Mouse (Mus musculus): ENCODE measurements around the gene L3mbtl3. TPM values are rescaled to one million over a fixed set of nuclear protein-coding genes. Genes with fewer than 3 reads are reported as not detected.

Gene L3mbtl3
- polyA plus RNA-seq, 1 experiment from 2014 or later = 35.3 TPM

GRCm38 (mm10) chr10:26297626-26298025 lies 78.1 kb downstream of the L3mbtl3 start:
- no peaks in the 10 kb centered on the region for H3K9me3 ChIP-seq (ENCODE audit: control insufficient read depth, low read length)
- H3K4me1 ChIP-seq (ENCODE audit: control insufficient read depth, insufficient read depth, low read length) = no peaks in the 10 kb centered on the region
- H3K4me2 ChIP-seq (ENCODE audit: low read length) = no peak overlapping the region
- ATAC-seq (ENCODE audit: low FRiP score, low TSS enrichment) = no peak
- no peak overlapping the region for H3K27ac ChIP-seq (replicated peaks; ENCODE audit: low read depth, low read length)
- H3K27me3 ChIP-seq (ENCODE audit: control insufficient read depth, insufficient read depth, low read length) = no peaks in the 10 kb centered on the region
- no peak overlapping the region for H3K9ac ChIP-seq (replicated peaks; ENCODE audit: low read length)
- H3K36me3 ChIP-seq (ENCODE audit: control insufficient read depth, insufficient read depth, low read length) = peaks cover 26% of the 10 kb centered on the region
- 89% methylated on average over 7 of the region's 7 CpGs for WGBS
- no peak overlapping the region for H3K4me3 ChIP-seq (replicated peaks; ENCODE audit: low read depth, low read length)
- no peak for DNase-seq

DNA sequence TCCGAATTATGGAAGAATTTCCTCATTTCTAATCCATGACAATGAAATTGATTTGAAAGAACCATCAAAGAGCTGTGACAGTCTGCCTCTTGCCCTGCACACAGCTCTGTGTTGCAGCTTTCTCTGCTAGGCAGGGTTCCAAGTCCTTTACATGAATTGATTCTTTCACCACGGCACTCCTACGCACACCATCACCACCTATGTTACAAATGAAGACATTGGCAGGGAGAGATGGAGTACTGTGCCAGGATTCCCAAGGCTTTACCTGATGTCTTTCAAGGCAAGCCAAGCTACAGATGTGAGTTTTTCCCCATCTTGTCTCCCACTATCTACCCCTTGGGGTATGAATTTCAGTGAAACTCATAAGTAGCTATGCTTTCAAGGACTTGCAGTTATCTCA lies 78.6 kb downstream of the L3mbtl3 start:
- no peaks in the 10 kb centered on the region for H3K27me3 ChIP-seq (ENCODE audit: control insufficient read depth, insufficient read depth, low read length)
- no peak for ATAC-seq (ENCODE audit: low FRiP score, low TSS enrichment)
- WGBS = 87% methylated on average over 3 of the region's 3 CpGs

DNA sequence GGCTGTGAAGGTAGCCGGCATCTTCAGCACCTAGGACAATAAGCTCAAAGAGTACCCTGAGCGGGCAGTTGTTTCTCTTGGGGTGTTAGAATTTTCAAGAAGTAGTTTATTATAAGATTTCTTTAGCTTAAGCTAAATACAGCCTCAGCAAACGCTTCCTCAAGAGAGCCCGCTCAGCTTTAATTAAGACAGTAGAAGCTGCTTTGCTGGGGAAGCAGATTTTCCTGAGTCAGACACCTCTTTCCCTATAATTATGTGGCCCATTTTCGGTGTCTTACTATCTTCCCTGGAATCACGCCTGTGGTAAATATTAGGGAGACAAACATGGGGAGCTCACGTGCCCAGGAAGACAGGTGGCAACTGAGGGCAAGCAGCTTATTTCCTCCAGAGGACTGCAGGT lies 88.6 kb downstream of the L3mbtl3 start:
- WGBS = 93% methylated on average over 7 of the region's 7 CpGs
- Histone ChIP-seq H3K9ac (replicated peaks; ENCODE audit: low read length) (no peak overlapping the region), H3K4me2 (ENCODE audit: low read length) (no peak overlapping the region), H3K9me3 (ENCODE audit: control insufficient read depth, low read length) (no peaks in the 10 kb centered on the region), H3K4me1 (ENCODE audit: control insufficient read depth, insufficient read depth, low read length) (no peaks in the 10 kb centered on the region), H3K27ac (replicated peaks; ENCODE audit: low read depth, low read length) (no peak overlapping the region), H3K36me3 (ENCODE audit: control insufficient read depth, insufficient read depth, low read length) (peaks cover 13% of the 10 kb centered on the region), H3K4me3 (replicated peaks; ENCODE audit: low read depth, low read length) (no peak overlapping the region), H3K27me3 (ENCODE audit: control insufficient read depth, insufficient read depth, low read length) (no peaks in the 10 kb centered on the region)
- DNase-seq (no peak), ATAC-seq (ENCODE audit: low FRiP score, low TSS enrichment) (no peak)

More for the DNA sequence above, 78.6 kb downstream of the L3mbtl3 start:
- peak; percentile 18 for DNase-seq
- no peak overlapping the region for H3K9ac ChIP-seq (replicated peaks; ENCODE audit: low read length)
- peaks cover 26% of the 10 kb centered on the region for H3K36me3 ChIP-seq (ENCODE audit: control insufficient read depth, insufficient read depth, low read length)
- no peak overlapping the region for H3K27ac ChIP-seq (replicated peaks; ENCODE audit: low read depth, low read length)
- H3K4me1 ChIP-seq (ENCODE audit: control insufficient read depth, insufficient read depth, low read length) = no peaks in the 10 kb centered on the region
- H3K4me3 ChIP-seq (replicated peaks; ENCODE audit: low read depth, low read length) = no peak overlapping the region
- no peak overlapping the region for H3K4me2 ChIP-seq (ENCODE audit: low read length)
- H3K9me3 ChIP-seq (ENCODE audit: control insufficient read depth, low read length) = no peaks in the 10 kb centered on the region

GRCm38 (mm10) chr10:26280009-26280408 lies 95.8 kb downstream of the L3mbtl3 start:
- Histone ChIP-seq H3K4me2 (ENCODE audit: low read length) (no peak overlapping the region), H3K4me3 (replicated peaks; ENCODE audit: low read depth, low read length) (no peak overlapping the region), H3K9me3 (ENCODE audit: control insufficient read depth, low read length) (no peaks in the 10 kb centered on the region), H3K9ac (replicated peaks; ENCODE audit: low read length) (no peak overlapping the region), H3K27ac (replicated peaks; ENCODE audit: low read depth, low read length) (no peak overlapping the region), H3K27me3 (ENCODE audit: control insufficient read depth, insufficient read depth, low read length) (no peaks in the 10 kb centered on the region), H3K36me3 (ENCODE audit: control insufficient read depth, insufficient read depth, low read length) (peaks cover 58% of the 10 kb centered on the region), H3K4me1 (ENCODE audit: control insufficient read depth, insufficient read depth, low read length) (no peaks in the 10 kb centered on the region)
- 49% methylated on average over 8 of the region's 8 CpGs for WGBS
- DNase-seq (no peak), ATAC-seq (ENCODE audit: low FRiP score, low TSS enrichment) (no peak)

DNA sequence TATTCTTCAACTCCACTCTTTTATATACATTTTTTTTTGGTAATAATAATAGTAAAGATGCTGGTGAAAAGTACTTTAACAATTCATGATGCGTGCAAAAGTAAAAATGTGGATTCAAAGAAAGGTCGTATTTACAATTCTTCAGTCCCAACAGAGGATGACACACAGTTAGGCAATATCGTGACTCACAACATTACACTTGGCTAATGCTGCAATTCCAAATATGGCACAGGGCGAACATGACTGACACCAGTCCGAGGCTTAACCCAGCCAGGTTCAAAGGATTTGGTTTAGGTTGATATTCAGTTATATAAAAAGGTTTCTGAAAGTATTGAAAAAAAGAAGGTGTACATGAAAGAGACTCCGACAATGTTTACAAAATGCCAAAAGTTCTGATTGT lies 100.4 kb downstream of the L3mbtl3 start:
- no peak overlapping the region for H3K27ac ChIP-seq (replicated peaks; ENCODE audit: low read depth, low read length)
- H3K27me3 ChIP-seq (ENCODE audit: control insufficient read depth, insufficient read depth, low read length) = no peaks in the 10 kb centered on the region
- H3K36me3 ChIP-seq (ENCODE audit: control insufficient read depth, insufficient read depth, low read length) = peaks cover 59% of the 10 kb centered on the region
- H3K4me1 ChIP-seq (ENCODE audit: control insufficient read depth, insufficient read depth, low read length) = no peaks in the 10 kb centered on the region
- ATAC-seq (ENCODE audit: low FRiP score, low TSS enrichment) (no peak), DNase-seq (no peak)
- H3K4me2 ChIP-seq (ENCODE audit: low read length) = no peak overlapping the region
- no peak overlapping the region for H3K9ac ChIP-seq (replicated peaks; ENCODE audit: low read length)
- H3K4me3 ChIP-seq (replicated peaks; ENCODE audit: low read depth, low read length) = no peak overlapping the region
- no peaks in the 10 kb centered on the region for H3K9me3 ChIP-seq (ENCODE audit: control insufficient read depth, low read length)
- 97% methylated on average over 6 of the region's 6 CpGs for WGBS

GRCm38 (mm10) chr10:26263744-26264459 lies 111.9 kb downstream of the L3mbtl3 start:
- WGBS = 89% methylated on average over 3 of the region's 3 CpGs
- H3K27ac ChIP-seq (replicated peaks; ENCODE audit: low read depth, low read length) = no peak overlapping the region
- no peak for ATAC-seq (ENCODE audit: low FRiP score, low TSS enrichment)

DNA sequence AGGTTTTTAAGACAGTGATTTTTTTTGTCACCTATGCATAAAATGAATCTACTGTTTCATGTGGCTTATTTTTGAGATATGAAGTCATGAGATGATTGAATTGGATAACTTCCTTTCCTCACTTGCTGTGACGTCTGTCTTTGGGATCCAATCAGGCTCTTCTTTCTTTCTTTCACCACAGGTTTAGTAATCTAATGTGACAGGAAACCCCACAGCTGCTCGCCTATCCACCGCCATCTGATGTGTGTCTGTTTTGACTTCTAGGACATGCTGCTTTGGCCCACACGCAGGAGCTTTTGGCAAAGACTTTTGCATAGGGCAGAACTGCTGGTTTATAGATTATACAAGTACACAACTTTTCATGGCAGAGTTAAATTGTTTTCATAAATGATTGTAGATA lies 115.9 kb downstream of the L3mbtl3 start:
- DNase-seq (no peak), ATAC-seq (ENCODE audit: low FRiP score, low TSS enrichment) (no peak)
- Histone ChIP-seq H3K4me1 (ENCODE audit: control insufficient read depth, insufficient read depth, low read length) (no peaks in the 10 kb centered on the region), H3K27me3 (ENCODE audit: control insufficient read depth, insufficient read depth, low read length) (no peaks in the 10 kb centered on the region), H3K4me3 (replicated peaks; ENCODE audit: low read depth, low read length) (no peak overlapping the region), H3K27ac (replicated peaks; ENCODE audit: low read depth, low read length) (no peak overlapping the region), H3K9ac (replicated peaks; ENCODE audit: low read length) (no peak overlapping the region), H3K9me3 (ENCODE audit: control insufficient read depth, low read length) (no peaks in the 10 kb centered on the region), H3K4me2 (ENCODE audit: low read length) (no peak overlapping the region), H3K36me3 (ENCODE audit: control insufficient read depth, insufficient read depth, low read length) (no peaks in the 10 kb centered on the region)
- WGBS = 70% methylated on average over 4 of the region's 4 CpGs

More at GRCm38 (mm10) chr10:26263744-26264459, 111.9 kb downstream of the L3mbtl3 start:
- no peak for DNase-seq
- Histone ChIP-seq H3K9me3 (ENCODE audit: control insufficient read depth, low read length) (no peaks in the 10 kb centered on the region), H3K4me2 (ENCODE audit: low read length) (no peak overlapping the region), H3K4me3 (replicated peaks; ENCODE audit: low read depth, low read length) (no peak overlapping the region), H3K27me3 (ENCODE audit: control insufficient read depth, insufficient read depth, low read length) (no peaks in the 10 kb centered on the region), H3K4me1 (ENCODE audit: control insufficient read depth, insufficient read depth, low read length) (no peaks in the 10 kb centered on the region), H3K9ac (replicated peaks; ENCODE audit: low read length) (no peak overlapping the region), H3K36me3 (ENCODE audit: control insufficient read depth, insufficient read depth, low read length) (no peaks in the 10 kb centered on the region)

- DNase-seq (no peak), ATAC-seq (ENCODE audit: low FRiP score, low TSS enrichment) (no peak)
- 90% methylated on average over 7 of the region's 7 CpGs for WGBS
- H3K27ac ChIP-seq (replicated peaks; ENCODE audit: low read depth, low read length) = no peak overlapping the region
- no peaks in the 10 kb centered on the region for H3K9me3 ChIP-seq (ENCODE audit: control insufficient read depth, low read length)
- no peak overlapping the region for H3K4me2 ChIP-seq (ENCODE audit: low read length)
- no peaks in the 10 kb centered on the region for H3K4me1 ChIP-seq (ENCODE audit: control insufficient read depth, insufficient read depth, low read length)
- H3K9ac ChIP-seq (replicated peaks; ENCODE audit: low read length) = no peak overlapping the region
- H3K4me3 ChIP-seq (replicated peaks; ENCODE audit: low read depth, low read length) = no peak overlapping the region
- H3K36me3 ChIP-seq (ENCODE audit: control insufficient read depth, insufficient read depth, low read length) = no peaks in the 10 kb centered on the region
- H3K27me3 ChIP-seq (ENCODE audit: control insufficient read depth, insufficient read depth, low read length) = no peaks in the 10 kb centered on the region
Measured at GRCm38 (mm10) chr10:26249426-26250165, 126.2 kb downstream of the L3mbtl3 start.

GRCm38 (mm10) chr10:26244466-26244865 lies 131.3 kb downstream of the L3mbtl3 start:
- H3K4me1 ChIP-seq (ENCODE audit: control insufficient read depth, insufficient read depth, low read length) = no peaks in the 10 kb centered on the region
- 89% methylated on average over 6 of the region's 6 CpGs for WGBS
- H3K4me3 ChIP-seq (replicated peaks; ENCODE audit: low read depth, low read length) = no peak overlapping the region
- no peak for ATAC-seq (ENCODE audit: low FRiP score, low TSS enrichment)
- H3K36me3 ChIP-seq (ENCODE audit: control insufficient read depth, insufficient read depth, low read length) = no peaks in the 10 kb centered on the region
- no peaks in the 10 kb centered on the region for H3K27me3 ChIP-seq (ENCODE audit: control insufficient read depth, insufficient read depth, low read length)
- H3K27ac ChIP-seq (replicated peaks; ENCODE audit: low read depth, low read length) = no peak overlapping the region
- H3K9ac ChIP-seq (replicated peaks; ENCODE audit: low read length) = no peak overlapping the region
- H3K4me2 ChIP-seq (ENCODE audit: low read length) = no peak overlapping the region
- no peak for DNase-seq
- H3K9me3 ChIP-seq (ENCODE audit: control insufficient read depth, low read length) = no peaks in the 10 kb centered on the region
